ENCODE assay signal across 8 mouse cellular contexts in genomic region chr14:72709710-72710340, GRCm38 (mm10). TPM values are rescaled to one million over a fixed set of nuclear protein-coding genes. Genes with fewer than 3 reads are reported as not detected.
A peak's percentile ranks its signal among the peaks of the same experiment; 100 is the strongest.
DNase-seq lines count a peak whose midpoint lies in the region; ATAC-seq lines count a peak whose summit lies in the region.

Fndc3a (minus strand) TSS chr14:72710003.

- DNase-seq in cerebellum, postnatal 4 days (ENCODE audit: low spot score in 2 of 2), result peak; percentile 65 to 88
- DNase-seq in gastrocnemius, postnatal 14 days, result peak; percentile 84
- peak; percentile 59 to 80 for DNase-seq in left cerebral cortex, adult 9 months (ENCODE audit: low spot score in 2 of 2)
- peak; percentile 77 to 83 for DNase-seq in right cerebral cortex, adult 2 months (ENCODE audit: low spot score in 2 of 2)
- DNase-seq in urinary bladder, postnatal 14 days (ENCODE audit: low spot score), result peak; percentile 83

- ATAC-seq in activated CD4-positive, CD25-positive, alpha-beta regulatory T cell, adult 4 months, result peak; percentile 67
- ATAC-seq in inflammation-experienced regulatory T-cells, adult 6 months, result peak; percentile 73

- peak within 1 kb of the TSS; percentile 99 for H3K4me3 ChIP-seq in megakaryocyte, embryonic 14.5 days (replicated peaks)

- H3K4me1 ChIP-seq in megakaryocyte, embryonic 14.5 days, result peaks cover 60% of the 10 kb centered on the region

- intact Hi-C loops in gastrocnemius, postnatal 14 days (cut with DNase I; ENCODE audit: low total_unique reads), result no loop called here

- no peaks in the 10 kb centered on the region for H3K36me3 ChIP-seq in megakaryocyte, embryonic 14.5 days (replicated peaks; ENCODE audit: low read length)

- H3K27me3 ChIP-seq in megakaryocyte, embryonic 14.5 days (replicated peaks), result no peaks in the 10 kb centered on the region

- no peaks in the 10 kb centered on the region for H3K9me3 ChIP-seq in megakaryocyte, embryonic 14.5 days

RNA-seq across cellular contexts. Expression of gene Fndc3a, which starts in this region (rescaled TPM):
- 10 to 100 TPM; 11.6 to 17.8 TPM for polyA plus RNA-seq in activated CD4-positive, CD25-positive, alpha-beta regulatory T cell, adult 4 months (2017; shearing (Covaris generic))
- total RNA-seq in gastrocnemius, postnatal 14 days (2021), result 1 to 10 TPM; 8.0 to 9.0 TPM
- 10 to 100 TPM; 13.7 to 24.8 (median 19.6) TPM for polyA plus RNA-seq in inflammation-experienced regulatory T-cells, adult 6 months (2017; shearing (Covaris generic))
- polyA plus RNA-seq in megakaryocyte, embryonic 14.5 days (2012; ENCODE audit: insufficient read depth, low replicate concordance), result 3.0 TPM in 1 of 2 replicates, not detected in the other

Comparison
In these comparisons a context has a peak if more than half of its experiments do, and no peak if none do; other contexts are left out.
1. Peak in every context shown above with its lines: DNase-seq, ATAC-seq and H3K4me3 ChIP-seq.